Mouse (Mus musculus) myocyte (in vitro differentiated cells): Measurements from ENCODE around the gene Prrt2.

Experiments used
- CEBPB ChIP-seq: IDR thresholded peaks from 2 replicates; pipeline ENCODE4 v1.6.1; 2011; ENCODE audit warnings: mild to moderate bottlenecking, moderate library complexity; ENCODE audit not compliant: poor library complexity, insufficient read depth, severe bottlenecking
- E2F4 ChIP-seq: IDR thresholded peaks from one replicate; pipeline ENCODE4 v1.6.1; 2011; ENCODE audit warnings: mild to moderate bottlenecking, control low read depth, moderate library complexity; ENCODE audit not compliant: insufficient read depth
- MAX ChIP-seq: IDR thresholded peaks from one replicate; pipeline ENCODE4 v1.6.1; 2011; ENCODE audit warnings: low read depth, mild to moderate bottlenecking, control low read depth
- MYOD1 ChIP-seq, 3 experiments: IDR thresholded peaks; one replicate each; pipeline ENCODE4 v1.6.1; 2011; ENCODE audit warnings: control low read depth in 2 of 3, low read depth in 2 of 3, mild to moderate bottlenecking in 2 of 3, moderate library complexity in 1 of 3; ENCODE audit not compliant: insufficient read length in 2 of 3, control insufficient read depth in 1 of 3
- MYOG ChIP-seq, 3 experiments: IDR thresholded peaks; one replicate each; pipeline ENCODE4 v1.6.1; 2011; ENCODE audit warnings: control low read depth in 2 of 3, low read depth in 2 of 3, mild to moderate bottlenecking in 2 of 3; ENCODE audit not compliant: insufficient read length in 2 of 3, control insufficient read depth in 1 of 3, insufficient read depth in 1 of 3
- POLR2A ChIP-seq: IDR thresholded peaks from one replicate; pipeline ENCODE4 v1.6.1; 2011; ENCODE audit warnings: low read depth, mild to moderate bottlenecking, control low read depth, moderate library complexity; ENCODE audit not compliant: insufficient read length
- POLR2AphosphoS2 ChIP-seq: IDR thresholded peaks from one replicate; pipeline ENCODE4 v1.6.1; 2011; ENCODE audit warnings: low read depth, control low read depth; ENCODE audit not compliant: insufficient read length
- REST ChIP-seq: IDR thresholded peaks from one replicate; pipeline ENCODE4 v1.6.1; 2011; ENCODE audit warnings: mild to moderate bottlenecking, control low read depth, moderate library complexity; ENCODE audit not compliant: insufficient read depth, insufficient read length
- SRF ChIP-seq: IDR thresholded peaks from one replicate; pipeline ENCODE4 v1.6.1; 2011; ENCODE audit warnings: low read depth; ENCODE audit not compliant: control insufficient read depth, insufficient read length
- TCF12 ChIP-seq: IDR thresholded peaks from one replicate; pipeline ENCODE4 v1.6.1; 2011; ENCODE audit warnings: mild to moderate bottlenecking, control low read depth; ENCODE audit not compliant: poor library complexity, insufficient read depth, severe bottlenecking
- TCF3 ChIP-seq: IDR thresholded peaks from one replicate; pipeline ENCODE4 v1.6.1; 2011; ENCODE audit warnings: low read depth, control low read depth; ENCODE audit not compliant: insufficient read length
- USF1 ChIP-seq: IDR thresholded peaks from one replicate; pipeline ENCODE4 v1.6.1; 2011; ENCODE audit warnings: low read depth, mild to moderate bottlenecking, control low read depth, moderate library complexity

GRCm38 (mm10) chr7:127024755-127025555 is 3.9 kb upstream of the Prrt2 start:
- peak; percentile 78 for TF ChIP-seq POLR2A
- TF ChIP-seq E2F4: no peak
- peak; percentile 88 for TF ChIP-seq MAX
- TF ChIP-seq POLR2AphosphoS2: peak; percentile 80
- peak in 2 of 3 experiments; percentile 35 to 52 for TF ChIP-seq MYOD1 (IDR thresholded peaks at IDR 0.05; ENCODE audit: control insufficient read depth in 1 of 3, insufficient read length in 2 of 3, low read depth in 2 of 3)
- TF ChIP-seq TCF3: no peak
- TF ChIP-seq TCF12: no peak
- TF ChIP-seq USF1: peak; percentile 14
- no peak for TF ChIP-seq CEBPB
- TF ChIP-seq REST: no peak
- no peak for TF ChIP-seq SRF
- TF ChIP-seq MYOG (IDR thresholded peaks at IDR 0.05; ENCODE audit: control insufficient read depth in 1 of 3, insufficient read depth in 1 of 3, insufficient read length in 2 of 3, low read depth in 2 of 3): peak in 1 of 3 experiments; percentile 71
